Mouse (Mus musculus) midbrain, postnatal 0 days (tissue): ENCODE data around the gene Minos1. TPM values are rescaled to one million over a fixed set of nuclear protein-coding genes. Genes with fewer than 3 reads are reported as not detected.

Source experiments
- ATAC-seq: fragments of 200-750 bp; cut with Nextera tagmentation; 2 replicates; pipeline ENCODE4 v1.8.0; 2017; ENCODE audit warnings: moderate number of reproducible peaks, mild to moderate bottlenecking, moderate TSS enrichment, moderate library complexity; ENCODE audit not compliant: low FRiP score
- DNase-seq: peaks from one replicate; pipeline ENCODE4 v3.0.0-alpha.2; 2015; ENCODE audit warnings: low spot score
- H3K27ac ChIP-seq: fragments of 300-500 bp; sonication (generic); 2 replicates; pipeline ENCODE4 v1.5.1; 2014; ENCODE audit warnings: low read depth, mild to moderate bottlenecking, low read length, mixed read lengths
- H3K27me3 ChIP-seq: fragments of 300-500 bp; sonication (generic); 2 replicates; pipeline ENCODE4 v1.6.1; 2014; ENCODE audit warnings: low read length, control low read depth, mixed read lengths; ENCODE audit not compliant: insufficient read depth
- H3K36me3 ChIP-seq: fragments of 300-500 bp; sonication (generic); 2 replicates; pipeline ENCODE4 v1.6.1; 2014; ENCODE audit warnings: low read length, control low read depth, mixed read lengths; ENCODE audit not compliant: insufficient read depth
- H3K4me1 ChIP-seq: fragments of 300-500 bp; sonication (generic); 2 replicates; pipeline ENCODE4 v1.6.1; 2014; ENCODE audit warnings: mild to moderate bottlenecking, control low read depth, antibody characterized with exemption, low read length, mixed read lengths; ENCODE audit not compliant: insufficient read depth
- H3K4me2 ChIP-seq: fragments of 300-500 bp; sonication (generic); 2 replicates; pipeline ENCODE4 v1.6.1; 2014; ENCODE audit warnings: low read depth, mild to moderate bottlenecking, low read length, mixed read lengths; ENCODE audit not compliant: poor library complexity, severe bottlenecking
- H3K4me3 ChIP-seq: fragments of 300-500 bp; sonication (generic); 2 replicates; pipeline ENCODE4 v1.5.1; 2014; ENCODE audit warnings: low read depth, mild to moderate bottlenecking, low read length, moderate library complexity
- H3K9ac ChIP-seq: fragments of 300-500 bp; sonication (generic); replicated peaks from 2 replicates; pipeline ENCODE4 v1.6.1; 2014; ENCODE audit warnings: mild to moderate bottlenecking, low read length, moderate library complexity, mixed read lengths; ENCODE audit not compliant: poor library complexity, severe bottlenecking
- H3K9me3 ChIP-seq: fragments of 300-500 bp; sonication (generic); 2 replicates; pipeline ENCODE4 v1.6.1; 2016; ENCODE audit warnings: low read length, control low read depth
- CTCF ChIP-seq: IDR thresholded peaks from 2 replicates; pipeline ENCODE4 v1.5.1; 2016; ENCODE audit warnings: antibody characterized with exemption, mild to moderate bottlenecking
- WGBS: fragments of 180-500 bp; shearing (Covaris S2); extraction: QIAGEN DNeasy Blood & Tissue Kit; methylation state at CpG from one replicate; pipeline ENCODE4 v1.1.7; 2014; 5-methylcytosine and 5-hydroxymethylcytosine counted together
- polyA plus RNA-seq: library from polyadenylated mRNA; unstranded; fragments of >200 nt; fragmentation: Nextera tagmentation; extraction: Ambion mirVana; gene quantifications from 2 replicates; pipeline ENCODE4 v1.2.1, GENCODE M21; 2015
- total RNA-seq: library from RNA; depleted of rRNA; stranded (reverse); fragments of >200 nt; gene quantifications from 2 replicates; pipeline ENCODE4 v1.2.3, GENCODE M21; 2014

The Minos1 gene
- total and polyA plus RNA-seq, 2 experiments from 2014 or later: 21.9 to 397 TPM

- peak; percentile 69 for TF ChIP-seq CTCF
- Histone ChIP-seq H3K4me3 (no peak overlapping the region), H3K36me3 (no peaks in the 10 kb centered on the region), H3K4me2 (no peak overlapping the region), H3K27me3 (peaks cover 24% of the 10 kb centered on the region), H3K9me3 (no peaks in the 10 kb centered on the region), H3K9ac (no peak overlapping the region), H3K4me1 (peaks cover 17% of the 10 kb centered on the region), H3K27ac (no peak overlapping the region)
- peak; percentile 66 for DNase-seq
- WGBS: 19% methylated on average over 4 of the region's 4 CpGs
- no peak for ATAC-seq
Measured at GRCm38 (mm10) chr4:139078726-139079125, 52.2 kb downstream of the Minos1 start.

GRCm38 (mm10) chr4:139078313-139078712 lies 52.6 kb downstream of the Minos1 start:
- Histone ChIP-seq H3K27me3 (peaks cover 28% of the 10 kb centered on the region), H3K4me3 (no peak overlapping the region), H3K4me2 (no peak overlapping the region), H3K27ac (no peak overlapping the region), H3K4me1 (peaks cover 14% of the 10 kb centered on the region), H3K36me3 (no peaks in the 10 kb centered on the region), H3K9ac (no peak overlapping the region), H3K9me3 (no peaks in the 10 kb centered on the region)
- TF ChIP-seq CTCF: peak; percentile 76
- WGBS: 33% methylated on average over 2 of the region's 2 CpGs
- no peak for ATAC-seq
- DNase-seq: peak; percentile 70

GRCm38 (mm10) chr4:139075915-139076314 lies 55.0 kb downstream of the Minos1 start:
- peak overlapping the region; percentile 63 for H3K4me3 ChIP-seq
- WGBS: 11% methylated on average over 5 of the region's 5 CpGs
- H3K27ac ChIP-seq: no peak overlapping the region
- no peak overlapping the region for H3K9ac ChIP-seq
- H3K27me3 ChIP-seq: peaks cover 29% of the 10 kb centered on the region
- DNase-seq (no peak), ATAC-seq (no peak)
- no peaks in the 10 kb centered on the region for H3K36me3 ChIP-seq
- peak overlapping the region; percentile 86 for H3K4me2 ChIP-seq
- peak; percentile 50 for TF ChIP-seq CTCF
- H3K9me3 ChIP-seq: no peaks in the 10 kb centered on the region
- no peaks in the 10 kb centered on the region for H3K4me1 ChIP-seq

GRCm38 (mm10) chr4:139075041-139075711 lies 55.7 kb downstream of the Minos1 start, which contains the start of gene Htr6:
Gene Htr6 (minus strand): TSS chr4:139075570.
- Histone ChIP-seq H3K9ac (peak within 1 kb of the TSS; percentile 71), H3K4me3 (peak within 1 kb of the TSS; percentile 63), H3K27me3 (peaks cover 29% of the 10 kb centered on the region), H3K4me2 (peak within 1 kb of the TSS; percentile 86), H3K4me1 (no peaks in the 10 kb centered on the region), H3K27ac (no peak within 1 kb of the TSS), H3K9me3 (no peaks in the 10 kb centered on the region), H3K36me3 (no peaks in the 10 kb centered on the region)
- DNase-seq (no peak), ATAC-seq (peak; percentile 62; the same call in 1 of the 2 replicates)
- TF ChIP-seq CTCF: no peak
- under 1% methylated on average over 36 of the region's 77 CpGs for WGBS

DNA sequence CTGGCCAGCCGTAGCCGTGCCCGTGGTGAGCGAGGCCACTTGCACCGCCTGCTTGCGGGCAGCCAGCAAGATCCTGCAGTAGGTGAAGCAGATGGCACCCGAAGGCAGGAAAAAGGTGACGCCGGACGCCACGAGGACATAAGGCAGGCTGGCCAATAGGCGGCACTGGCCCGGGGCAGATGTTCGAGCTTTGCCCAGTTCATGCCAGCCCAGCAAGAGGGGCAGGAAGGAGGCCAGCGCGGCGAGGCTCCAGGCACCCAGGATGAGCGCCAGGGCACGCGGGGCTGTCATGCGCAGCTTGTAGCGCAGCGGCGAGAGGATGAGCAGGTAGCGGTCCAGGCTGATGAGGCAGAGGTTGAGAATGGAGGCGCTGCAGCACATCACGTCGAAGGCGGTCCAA lies 56.9 kb downstream of the Minos1 start:
- no peaks in the 10 kb centered on the region for H3K36me3 ChIP-seq
- H3K27me3 ChIP-seq: peaks cover 29% of the 10 kb centered on the region
- H3K9ac ChIP-seq: no peak overlapping the region
- peak overlapping the region; percentile 63; the same call in 1 of the 2 replicates for H3K4me3 ChIP-seq
- H3K4me1 ChIP-seq: no peaks in the 10 kb centered on the region
- peak; percentile 27 for TF ChIP-seq CTCF
- no peaks in the 10 kb centered on the region for H3K9me3 ChIP-seq
- ATAC-seq (no peak), DNase-seq (no peak)
- H3K4me2 ChIP-seq: peak overlapping the region; percentile 86
- no peak overlapping the region for H3K27ac ChIP-seq
- WGBS: 21% methylated on average over 29 of the region's 29 CpGs

DNA sequence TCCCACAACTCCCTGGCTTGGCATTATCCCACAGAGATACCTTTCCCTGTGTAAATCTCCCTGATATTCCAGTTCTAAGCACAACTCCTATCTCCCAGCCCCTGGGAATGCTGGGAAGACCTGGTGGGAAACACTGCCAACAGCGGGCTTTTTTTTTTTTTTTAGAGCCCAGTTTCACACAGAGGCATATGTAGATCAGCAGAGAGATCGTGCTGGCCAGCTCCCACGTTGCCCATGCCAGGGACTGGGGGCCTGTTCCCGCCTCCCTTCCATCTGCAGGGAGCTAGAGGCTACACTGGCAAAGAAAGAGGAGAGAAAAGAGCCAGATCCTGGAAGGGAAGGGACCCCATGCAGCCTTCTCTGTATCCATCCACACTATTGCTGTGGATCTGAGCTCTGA lies 62.6 kb downstream of the Minos1 start:
- no peak for ATAC-seq
- no peaks in the 10 kb centered on the region for H3K4me1 ChIP-seq
- WGBS: 35% methylated on average over 4 of the region's 4 CpGs
- H3K4me2 ChIP-seq: no peak overlapping the region
- H3K36me3 ChIP-seq: no peaks in the 10 kb centered on the region
- DNase-seq: no peak
- H3K27ac ChIP-seq: no peak overlapping the region
- H3K9ac ChIP-seq: no peak overlapping the region
- TF ChIP-seq CTCF: no peak
- H3K9me3 ChIP-seq: no peaks in the 10 kb centered on the region
- peaks cover 4% of the 10 kb centered on the region; the same call in 1 of the 2 replicates for H3K27me3 ChIP-seq
- no peak overlapping the region for H3K4me3 ChIP-seq
